Mouse (Mus musculus) layer of hippocampus, adult 6 months (tissue): ENCODE results near the gene Lim2. TPM values are rescaled to one million over a fixed set of nuclear protein-coding genes. Genes with fewer than 3 reads are reported as not detected.

Experiments used
- long read RNA-seq, 2 experiments: library from polyadenylated mRNA; unstranded; transcript quantifications; one replicate each; pipeline ENCODE4 v2.0.0; 2019 to 2020
- microRNA-seq: library from miRNA; unstranded; fragments of <30 nt; microRNA quantifications from one replicate; pipeline ENCODE4 v1.2.0, GENCODE M21; 2020
- polyA plus RNA-seq: library from polyadenylated mRNA; unstranded; fragments of <200 nt; fragmentation: Nextera tagmentation; gene quantifications from 2 replicates; pipeline ENCODE4 v1.2.3, GENCODE M21; 2021

Lim2 gene
- not detected in 2 replicates for polyA plus RNA-seq
- long read RNA-seq, experiment 1: 0 reads
- long read RNA-seq, experiment 2: 0 reads

DNA sequence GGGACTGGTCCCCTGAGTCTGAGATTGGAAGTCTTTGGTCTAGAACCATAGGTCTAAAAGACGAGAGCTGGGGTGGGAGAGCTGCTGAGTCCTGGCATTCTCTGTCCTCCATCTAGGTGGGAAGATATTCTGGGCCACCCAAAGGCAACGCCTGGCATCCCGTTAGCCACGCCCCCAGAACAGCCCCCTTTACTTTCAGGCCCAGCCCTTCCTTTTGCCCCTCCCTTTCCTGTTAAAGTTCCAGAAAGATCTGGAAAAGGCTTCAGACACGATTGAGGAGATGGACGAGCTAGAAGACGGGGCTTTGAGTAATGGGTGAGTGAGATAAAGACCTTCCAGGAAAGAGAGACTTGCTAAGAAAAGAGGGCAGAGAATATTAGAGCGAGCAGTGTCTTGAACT, at the start of gene Lim2:
Lim2 (plus strand) TSS at position 265 of the 400 bp plus-strand sequence.

DNA sequence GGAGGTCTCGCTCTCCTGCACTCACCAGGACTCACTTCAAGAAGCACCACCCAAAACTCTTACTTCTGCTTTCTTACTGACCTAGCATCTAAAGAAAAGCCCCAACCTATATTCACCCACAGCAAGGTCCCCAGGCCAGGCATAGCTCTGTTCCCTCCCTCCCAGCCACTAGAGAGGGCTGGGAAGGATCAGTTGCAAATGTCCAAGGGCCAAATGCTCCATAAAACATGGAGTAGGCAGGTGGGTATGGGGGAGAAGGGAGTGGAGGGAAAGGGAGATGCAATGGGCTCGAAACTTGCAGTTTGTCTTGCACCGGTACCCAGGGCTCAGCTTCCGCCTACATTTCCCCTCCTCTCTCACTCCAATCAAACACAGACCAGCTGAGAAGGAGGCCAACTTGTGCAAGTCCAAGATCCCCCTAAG, 19.3 kb upstream of the Lim2 start, which contains the start of gene Siglecg:
Siglecg (plus strand) TSS at position 74 of the 423 bp plus-strand sequence.

DNA sequence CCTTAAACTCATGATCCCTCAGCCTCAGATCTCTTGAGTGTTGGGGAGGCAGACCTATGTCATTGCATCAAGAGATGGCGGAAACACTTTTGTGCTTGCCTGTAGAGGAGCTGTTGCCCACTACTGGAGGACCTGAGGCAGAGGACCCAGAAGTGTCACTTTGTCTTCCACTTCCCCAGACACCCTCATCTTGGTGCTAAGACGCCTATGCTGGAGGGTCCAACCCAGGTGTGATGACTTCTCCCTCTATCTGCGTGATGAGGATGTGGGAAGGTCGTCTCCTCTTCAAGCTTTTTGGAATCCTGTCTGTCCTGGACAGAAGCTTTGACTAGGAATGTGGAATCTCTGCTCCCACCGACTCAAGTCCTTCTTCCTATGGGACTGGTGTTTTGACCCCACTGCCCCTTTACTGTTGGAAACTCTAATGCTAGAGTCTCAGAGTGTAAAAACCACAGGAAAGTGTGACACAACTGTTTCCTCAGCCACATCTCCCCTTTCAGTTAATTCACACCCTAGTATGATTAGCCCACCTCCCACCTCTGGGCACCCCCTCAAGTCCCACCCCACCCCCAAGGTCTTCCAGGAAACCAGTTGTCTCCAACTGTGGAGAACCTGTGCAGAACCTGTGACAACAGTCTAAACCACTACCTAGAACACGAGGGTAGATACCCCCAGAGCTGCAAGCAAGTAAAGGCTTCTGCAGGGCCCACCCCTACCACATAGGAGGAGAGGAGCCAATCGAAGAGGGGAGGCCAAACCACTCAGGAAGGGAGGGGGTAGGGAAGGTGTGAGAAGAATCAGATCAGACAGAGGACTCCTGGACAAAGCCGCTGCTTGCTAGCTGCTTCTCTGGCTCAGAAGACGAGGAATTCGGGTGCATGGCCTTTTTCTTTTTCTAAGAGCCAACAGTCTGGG, 9.1 kb downstream of the Lim2 start, which contains the start of gene Nkg7:
Nkg7 (plus strand) TSS at position 733 of the 915 bp plus-strand sequence.

DNA sequence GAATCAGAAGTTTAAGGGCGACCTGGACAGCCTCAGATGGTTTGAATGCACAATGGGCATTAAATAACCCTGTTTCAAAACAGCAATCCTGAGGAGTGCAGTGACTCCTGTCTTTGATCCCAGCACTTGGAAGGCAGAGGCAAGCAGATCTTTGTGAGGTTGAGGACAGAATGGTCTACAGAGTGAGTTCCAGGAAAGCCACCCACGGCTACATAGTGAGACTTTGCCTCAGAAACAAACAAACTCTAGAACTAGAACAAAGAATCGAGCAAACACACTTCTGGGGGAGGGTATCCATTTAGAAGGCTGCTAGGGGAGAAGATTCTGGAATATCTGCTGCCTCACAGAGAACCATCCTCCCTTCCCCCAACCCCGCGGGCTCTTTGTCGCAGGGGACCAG, 13.0 kb downstream of the Lim2 start, which contains the start of gene Cldnd2:
Cldnd2 (plus strand) TSS at position 301 of the 400 bp plus-strand sequence.

DNA sequence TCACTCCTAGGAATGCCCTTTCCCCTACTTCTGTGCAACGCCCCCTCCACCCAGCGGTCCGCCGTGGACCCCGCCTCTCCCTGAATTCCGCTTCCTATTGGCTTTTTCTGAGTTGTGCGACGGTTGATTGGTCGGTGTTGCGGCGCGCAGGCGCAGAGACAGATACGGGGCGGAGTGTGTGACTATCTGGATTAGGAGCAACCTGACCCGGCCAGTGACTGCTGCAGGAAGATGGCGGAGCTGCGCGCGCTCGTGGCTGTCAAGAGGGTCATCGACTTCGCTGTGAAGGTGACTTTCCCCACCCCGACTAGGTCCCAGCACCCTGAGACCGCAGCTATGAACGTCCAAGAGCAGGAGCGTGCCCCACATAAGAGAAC, 16.4 kb downstream of the Lim2 start, which contains the start of the genes Etfb and Gm45233:
Etfb (plus strand) TSS at position 167 of the 377 bp plus-strand sequence.
Gm45233 (plus strand) TSS at position 212 of the 377 bp plus-strand sequence.

DNA sequence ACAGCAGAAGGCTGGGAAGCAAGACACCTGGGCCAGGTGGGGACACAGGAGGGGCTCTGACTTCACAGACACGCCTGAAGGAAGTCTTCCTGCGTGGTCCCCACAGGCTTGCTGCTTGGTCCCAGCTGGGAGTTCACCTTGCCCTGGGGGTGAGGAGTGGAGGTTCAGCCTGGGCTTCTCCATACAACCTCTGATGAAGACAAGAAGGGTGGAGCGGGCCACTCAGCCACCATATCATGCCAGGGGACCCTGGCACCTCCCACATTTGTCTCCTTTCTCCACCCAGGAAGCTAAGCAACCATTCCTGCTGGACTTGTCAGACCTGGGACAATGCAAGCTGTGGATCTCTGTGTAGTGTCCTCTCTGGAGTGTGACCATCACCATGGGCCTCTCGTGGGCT, 35.4 kb downstream of the Lim2 start, which contains the start of gene Vsig10l:
Vsig10l (plus strand) TSS at position 301 of the 400 bp plus-strand sequence.

Small RNAs within 50 kb of the gene (microRNA-seq; reads per million reads assigned to microRNA genes)
- gene Mir7051: 1.3 reads per million

Other genes starting within 250 kb of the Lim2 start
- 4.5 and 7.9 TPM in 2 replicates for gene Zfp715, start 114.4 kb upstream of the Lim2 start, polyA plus RNA-seq
- 0.54 and 0.90 TPM in 2 replicates for gene Siglecf, start 76.3 kb upstream of the Lim2 start, polyA plus RNA-seq
- gene Siglecg, start 19.5 kb upstream of the Lim2 start, polyA plus RNA-seq: 0.05 TPM in 1 of 2 replicates, not detected in the other
- 0.92 TPM in 1 of 2 replicates, not detected in the other for gene Nkg7, start 9.4 kb downstream of the Lim2 start, polyA plus RNA-seq
- gene Cldnd2, start 13.1 kb downstream of the Lim2 start, polyA plus RNA-seq: not detected in 2 replicates
- gene Etfb, start 16.4 kb downstream of the Lim2 start, polyA plus RNA-seq: 219 and 291 TPM in 2 replicates
- gene Gm45233, start 16.5 kb downstream of the Lim2 start, polyA plus RNA-seq: 0.33 and 0.38 TPM in 2 replicates
- 1.4 and 1.5 TPM in 2 replicates for gene Vsig10l, start 35.5 kb downstream of the Lim2 start, polyA plus RNA-seq
- gene Iglon5, start 62.4 kb downstream of the Lim2 start, polyA plus RNA-seq: 1.6 TPM in 2 replicates
- gene 4931406B18Rik, start 78.3 kb downstream of the Lim2 start, polyA plus RNA-seq: not detected in 2 replicates
- 4.6 and 7.2 TPM in 2 replicates for gene Cd33, start 116.8 kb downstream of the Lim2 start, polyA plus RNA-seq
- gene Zfp658, start 134.6 kb downstream of the Lim2 start, polyA plus RNA-seq: 1.4 and 1.5 TPM in 2 replicates
- 6.2 and 7.4 TPM in 2 replicates for gene Zfp719, start 151.9 kb downstream of the Lim2 start, polyA plus RNA-seq
- 0.13 and 0.19 TPM in 2 replicates for gene Zfp819, start 179.5 kb downstream of the Lim2 start, polyA plus RNA-seq
- gene Ceacam18, start 207.0 kb downstream of the Lim2 start, polyA plus RNA-seq: 0.09 TPM in 1 of 2 replicates, not detected in the other
- 0.36 and 0.55 TPM in 2 replicates for gene Siglece, start 232.5 kb downstream of the Lim2 start, polyA plus RNA-seq
- 7.8 and 8.8 TPM in 2 replicates for gene Ctu1, start 244.3 kb downstream of the Lim2 start, polyA plus RNA-seq